Mouse (Mus musculus): ENCODE data around the gene C030005K15Rik. TPM values are rescaled to one million over a fixed set of nuclear protein-coding genes. Genes with fewer than 3 reads are reported as not detected.
"Not testable (repeated sequence)": the region's sequence is repeated elsewhere in the genome, so short reads cannot be mapped to it uniquely, and the experiment has no call there.

The C030005K15Rik gene
- not detected in 2 replicates for polyA plus RNA-seq (2015; fragmentation: Nextera tagmentation; extraction: Ambion mirVana)

DNA sequence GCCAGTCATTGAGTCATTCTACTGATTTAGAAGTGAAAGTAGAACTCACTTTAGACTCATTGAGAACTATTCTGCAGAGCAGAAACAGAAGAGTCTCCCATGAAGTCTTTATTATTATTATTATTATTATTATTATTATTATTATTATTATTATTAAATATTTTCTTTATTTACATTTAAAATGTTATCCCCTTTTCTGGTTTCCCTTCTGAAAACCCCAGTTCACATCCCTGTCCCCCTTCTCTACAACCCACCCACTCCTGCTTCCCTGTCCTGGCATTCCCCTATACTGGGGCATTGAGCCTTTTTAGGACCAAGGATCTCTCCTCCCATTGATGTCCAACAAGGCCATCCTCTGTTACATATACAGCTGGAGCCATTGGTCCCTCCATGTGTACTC is at the start of gene C030005K15Rik:
TSS of gene C030005K15Rik (minus strand) at position 101 of the 400 bp plus-strand sequence.
- not testable (repeated sequence) for DNase-seq (ENCODE audit: low spot score); H3K4me3 ChIP-seq (ENCODE audit: low read depth, low read length); H3K4me1 ChIP-seq (ENCODE audit: insufficient read depth, low read depth, low read length); H3K36me3 ChIP-seq (ENCODE audit: insufficient read depth, low read length); H3K4me2 ChIP-seq (replicated peaks; ENCODE audit: low read depth, low read length); H3K27ac ChIP-seq (ENCODE audit: low read length); ATAC-seq; H3K27me3 ChIP-seq (replicated peaks; ENCODE audit: insufficient read depth, low read length); H3K9me3 ChIP-seq (ENCODE audit: low read length); H3K9ac ChIP-seq (replicated peaks; ENCODE audit: low read depth)

DNA sequence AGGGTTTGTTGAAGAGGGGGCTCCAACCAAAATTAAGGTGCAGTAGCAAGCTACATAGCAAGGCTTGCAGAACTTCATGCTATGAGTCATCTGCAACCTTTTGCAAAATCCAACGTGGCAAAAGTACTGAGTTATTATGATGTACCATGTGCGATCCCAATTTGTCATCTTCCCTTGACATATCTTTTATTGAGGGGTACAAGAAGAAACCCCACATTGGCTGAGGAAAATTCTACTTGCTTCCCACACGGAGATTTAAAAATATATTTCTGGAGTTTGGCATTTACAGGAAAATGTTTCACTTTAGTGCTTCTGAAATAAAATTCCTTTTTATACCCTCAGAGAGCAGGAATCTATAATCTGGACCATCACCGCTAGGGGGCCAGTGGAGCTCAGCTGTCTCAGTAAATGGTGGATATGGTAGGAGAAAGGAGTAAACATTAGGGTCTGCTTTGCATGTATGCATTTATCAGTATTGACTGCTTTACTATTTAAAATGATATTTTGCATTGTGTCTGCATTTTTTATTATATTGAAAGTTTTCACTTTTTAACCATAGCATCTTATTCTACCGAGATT is 41.7 kb upstream of the C030005K15Rik start:
- no peaks in the 10 kb centered on the region for H3K4me1 ChIP-seq (ENCODE audit: insufficient read depth, low read depth, low read length)
- H3K27ac ChIP-seq (ENCODE audit: low read length) = no peak overlapping the region
- DNase-seq (ENCODE audit: low spot score) = no peak
- ATAC-seq = no peak
- no peaks in the 10 kb centered on the region for H3K9me3 ChIP-seq (ENCODE audit: low read length)
- no peak overlapping the region for H3K9ac ChIP-seq (replicated peaks; ENCODE audit: low read depth)
- TF ChIP-seq CTCF (IDR thresholded peaks at IDR 0.05) = peak; percentile 59
- TF ChIP-seq EP300 (IDR thresholded peaks at IDR 0.05) = no peak
- H3K27me3 ChIP-seq (replicated peaks; ENCODE audit: insufficient read depth, low read length) = no peaks in the 10 kb centered on the region
- no peak overlapping the region for H3K4me2 ChIP-seq (replicated peaks; ENCODE audit: low read depth, low read length)
- no peaks in the 10 kb centered on the region for H3K36me3 ChIP-seq (ENCODE audit: insufficient read depth, low read length)
- 59% methylated on average over 5 of the region's 5 CpGs for WGBS
- no peak overlapping the region for H3K4me3 ChIP-seq (ENCODE audit: low read depth, low read length)

DNA sequence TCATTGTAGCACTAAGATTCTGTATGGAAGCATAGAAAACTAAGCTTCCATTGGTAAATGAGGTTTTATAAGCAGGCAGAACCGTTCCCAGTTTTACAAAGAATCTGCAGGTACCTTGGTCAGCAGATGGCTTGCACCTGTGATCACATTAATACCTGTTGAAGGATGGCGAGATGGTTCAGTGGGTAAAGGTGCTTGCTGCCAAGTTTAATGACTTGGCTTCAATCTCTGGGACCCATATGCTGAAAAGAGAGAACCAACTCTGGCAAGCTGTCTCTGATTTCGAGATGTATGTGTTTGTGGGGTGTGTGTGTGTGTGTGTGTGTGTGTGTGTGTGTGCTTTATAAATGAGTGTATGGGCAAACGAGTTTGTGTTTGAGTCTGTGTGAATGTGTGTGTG is 27.3 kb upstream of the C030005K15Rik start:
- Histone ChIP-seq H3K27ac (ENCODE audit: low read length) (no peak overlapping the region), H3K9ac (replicated peaks; ENCODE audit: low read depth) (no peak overlapping the region), H3K4me3 (ENCODE audit: low read depth, low read length) (no peak overlapping the region), H3K9me3 (ENCODE audit: low read length) (no peaks in the 10 kb centered on the region), H3K27me3 (replicated peaks; ENCODE audit: insufficient read depth, low read length) (no peaks in the 10 kb centered on the region), H3K4me1 (ENCODE audit: insufficient read depth, low read depth, low read length) (no peaks in the 10 kb centered on the region), H3K36me3 (ENCODE audit: insufficient read depth, low read length) (no peaks in the 10 kb centered on the region), H3K4me2 (replicated peaks; ENCODE audit: low read depth, low read length) (no peak overlapping the region)
- WGBS = 77% methylated on average over 4 of the region's 4 CpGs
- TF ChIP-seq EP300 (IDR thresholded peaks at IDR 0.05) (no peak), CTCF (IDR thresholded peaks at IDR 0.05) (no peak)
- DNase-seq (ENCODE audit: low spot score) (no peak), ATAC-seq (no peak)

DNA sequence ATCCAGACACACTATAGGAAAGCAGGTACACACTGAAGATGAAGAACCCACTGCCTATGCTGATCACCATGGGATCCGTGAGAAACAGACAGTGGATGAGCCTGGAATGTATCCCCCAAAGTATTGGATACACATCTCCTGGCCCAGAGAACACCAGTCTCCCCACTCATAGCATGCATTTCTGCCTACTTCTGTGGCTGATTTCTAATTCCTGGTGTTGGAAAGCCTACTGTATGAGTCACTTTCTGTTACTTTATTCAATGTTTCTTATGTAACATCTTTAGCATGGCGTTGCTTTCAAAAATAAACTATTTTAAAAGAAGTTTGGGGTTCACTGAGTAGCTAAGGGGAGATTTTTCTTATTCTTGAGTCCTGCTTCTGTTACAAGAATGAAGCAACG is 20.7 kb upstream of the C030005K15Rik start:
- H3K9ac ChIP-seq (replicated peaks; ENCODE audit: low read depth) = no peak overlapping the region
- TF ChIP-seq CTCF (IDR thresholded peaks at IDR 0.05) = no peak
- no peak for TF ChIP-seq EP300 (IDR thresholded peaks at IDR 0.05)
- no peaks in the 10 kb centered on the region for H3K4me1 ChIP-seq (ENCODE audit: insufficient read depth, low read depth, low read length)
- H3K4me2 ChIP-seq (replicated peaks; ENCODE audit: low read depth, low read length) = no peak overlapping the region
- H3K4me3 ChIP-seq (ENCODE audit: low read depth, low read length) = no peak overlapping the region
- ATAC-seq (no peak), DNase-seq (ENCODE audit: low spot score) (no peak)
- 83% methylated on average over 3 of the region's 3 CpGs for WGBS
- H3K9me3 ChIP-seq (ENCODE audit: low read length) = no peaks in the 10 kb centered on the region
- no peaks in the 10 kb centered on the region for H3K36me3 ChIP-seq (ENCODE audit: insufficient read depth, low read length)
- H3K27me3 ChIP-seq (replicated peaks; ENCODE audit: insufficient read depth, low read length) = no peaks in the 10 kb centered on the region
- H3K27ac ChIP-seq (ENCODE audit: low read length) = no peak overlapping the region

DNA sequence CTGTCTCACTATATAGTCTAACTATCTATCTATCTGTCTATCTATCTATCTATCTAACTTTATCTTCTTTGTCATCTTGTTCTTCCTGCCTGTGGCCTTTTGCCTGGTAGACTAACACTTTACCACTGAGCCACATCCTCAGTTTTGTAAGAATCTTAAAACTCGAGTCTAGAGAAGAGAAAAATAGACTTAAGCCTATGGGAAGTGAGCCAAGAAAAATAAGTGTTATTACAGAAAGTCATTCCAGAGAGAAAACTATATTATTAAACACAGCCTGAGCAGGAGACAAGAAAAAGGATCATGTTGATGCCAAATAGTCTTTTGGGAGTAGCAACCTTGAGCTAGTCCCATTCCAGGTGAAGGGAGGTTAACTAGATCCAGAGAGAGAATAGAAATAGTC is 626 bp downstream of the C030005K15Rik start:
- Histone ChIP-seq H3K27me3 (replicated peaks; ENCODE audit: insufficient read depth, low read length) (no peaks in the 10 kb centered on the region), H3K4me1 (ENCODE audit: insufficient read depth, low read depth, low read length) (no peaks in the 10 kb centered on the region), H3K9ac (replicated peaks; ENCODE audit: low read depth) (no peak overlapping the region), H3K36me3 (ENCODE audit: insufficient read depth, low read length) (no peaks in the 10 kb centered on the region), H3K4me2 (replicated peaks; ENCODE audit: low read depth, low read length) (no peak overlapping the region), H3K9me3 (ENCODE audit: low read length) (no peaks in the 10 kb centered on the region), H3K4me3 (ENCODE audit: low read depth, low read length) (no peak overlapping the region), H3K27ac (ENCODE audit: low read length) (no peak overlapping the region)
- 10% methylated on average over 1 of the region's 1 CpGs for WGBS
- ATAC-seq (no peak), DNase-seq (ENCODE audit: low spot score) (no peak)
- TF ChIP-seq EP300 (IDR thresholded peaks at IDR 0.05) (no peak), CTCF (IDR thresholded peaks at IDR 0.05) (no peak)

DNA sequence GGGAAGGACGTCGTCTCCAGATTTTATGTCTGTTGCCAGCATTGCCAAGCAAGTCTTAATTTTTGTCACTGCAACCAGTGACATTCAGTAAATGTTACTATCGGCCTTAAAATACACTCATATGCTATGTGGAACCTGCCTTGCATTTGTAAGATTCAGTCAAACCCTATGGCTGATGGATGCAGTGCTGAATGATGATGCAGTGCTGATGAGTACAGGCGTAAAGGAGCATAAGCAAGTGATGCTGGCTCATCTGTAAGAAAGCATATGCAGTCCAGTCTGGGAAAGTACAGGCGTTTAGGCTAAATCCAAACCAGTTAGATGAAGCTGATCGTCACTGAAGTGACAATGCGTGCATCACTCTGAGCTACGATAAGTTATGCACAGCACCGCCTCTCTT is 3.8 kb downstream of the C030005K15Rik start:
- DNase-seq (ENCODE audit: low spot score) (no peak), ATAC-seq (no peak)
- TF ChIP-seq EP300 (IDR thresholded peaks at IDR 0.05) (no peak), CTCF (IDR thresholded peaks at IDR 0.05) (no peak)
- Histone ChIP-seq H3K36me3 (ENCODE audit: insufficient read depth, low read length) (no peaks in the 10 kb centered on the region), H3K27me3 (replicated peaks; ENCODE audit: insufficient read depth, low read length) (no peaks in the 10 kb centered on the region), H3K4me3 (ENCODE audit: low read depth, low read length) (no peak overlapping the region), H3K9me3 (ENCODE audit: low read length) (no peaks in the 10 kb centered on the region), H3K4me2 (replicated peaks; ENCODE audit: low read depth, low read length) (no peak overlapping the region), H3K4me1 (ENCODE audit: insufficient read depth, low read depth, low read length) (no peaks in the 10 kb centered on the region), H3K9ac (replicated peaks; ENCODE audit: low read depth) (no peak overlapping the region), H3K27ac (ENCODE audit: low read length) (no peak overlapping the region)
- 92% methylated on average over 9 of the region's 9 CpGs for WGBS

DNA sequence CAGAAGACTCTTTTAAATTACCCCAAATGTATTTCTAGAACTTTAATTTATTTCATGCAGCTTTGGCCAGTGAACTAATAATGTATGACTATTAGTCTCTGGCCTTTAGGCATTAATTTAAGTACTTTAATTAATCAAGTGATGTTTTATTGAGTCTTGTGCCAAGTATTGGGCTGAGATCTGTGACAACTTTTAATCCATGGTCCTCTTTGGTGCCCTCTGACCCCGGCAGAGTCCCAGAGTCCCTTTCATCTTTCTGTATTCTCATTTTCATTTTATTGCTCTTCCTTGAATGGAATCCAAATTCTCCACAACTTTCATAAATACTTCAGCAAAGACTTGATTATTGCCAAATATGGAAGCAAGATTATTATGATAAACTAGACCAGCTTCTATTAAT is 5.9 kb downstream of the C030005K15Rik start:
- no peaks in the 10 kb centered on the region for H3K9me3 ChIP-seq (ENCODE audit: low read length)
- no peak overlapping the region for H3K27ac ChIP-seq (ENCODE audit: low read length)
- no peaks in the 10 kb centered on the region for H3K4me1 ChIP-seq (ENCODE audit: insufficient read depth, low read depth, low read length)
- ATAC-seq = no peak
- TF ChIP-seq EP300 (IDR thresholded peaks at IDR 0.05) = no peak
- TF ChIP-seq CTCF (IDR thresholded peaks at IDR 0.05) = no peak
- H3K4me2 ChIP-seq (replicated peaks; ENCODE audit: low read depth, low read length) = no peak overlapping the region
- H3K27me3 ChIP-seq (replicated peaks; ENCODE audit: insufficient read depth, low read length) = no peaks in the 10 kb centered on the region
- H3K9ac ChIP-seq (replicated peaks; ENCODE audit: low read depth) = no peak overlapping the region
- no peak overlapping the region for H3K4me3 ChIP-seq (ENCODE audit: low read depth, low read length)
- no peaks in the 10 kb centered on the region for H3K36me3 ChIP-seq (ENCODE audit: insufficient read depth, low read length)
- 71% methylated on average over 1 of the region's 1 CpGs for WGBS
- peak; percentile 6 for DNase-seq (ENCODE audit: low spot score)

All from lung, postnatal 0 days (tissue).